In the genomic region with DNA sequence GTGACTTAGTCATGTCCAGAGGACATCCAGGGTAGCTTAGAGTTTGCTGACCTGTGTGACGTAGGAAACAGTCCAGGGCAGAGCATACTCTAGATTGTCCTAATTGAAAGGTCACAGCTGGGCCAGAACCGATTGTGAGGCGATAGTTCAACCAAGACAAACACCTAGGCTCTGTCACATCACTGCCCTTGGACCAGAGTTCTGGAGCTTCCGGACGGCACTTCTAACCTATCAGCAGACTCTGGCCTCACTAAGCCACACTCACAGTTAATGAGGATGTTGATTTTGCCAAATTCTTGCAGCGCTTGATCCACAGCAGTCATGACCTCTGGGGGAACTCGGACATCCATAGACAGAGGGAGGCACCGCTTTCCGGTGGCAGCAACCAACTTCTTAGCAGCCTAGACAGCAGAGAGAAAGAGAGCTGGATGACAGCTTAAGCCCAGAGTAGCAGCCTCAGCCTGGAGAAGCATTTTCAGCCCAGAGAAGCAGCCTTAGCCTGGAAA, we compare ENCODE assay signal across 20 mouse cellular contexts.
"Had no signal": no experiment of that assay in that cellular context is flagged by ENCODE, and none has a peak within 500 bp of the region (broad histone marks: within the 10 kb centered on the region; RNA-seq: fewer than 3 reads in every experiment).

No protein-coding gene starts in this region.

- H3K4me2 ChIP-seq: liver, embryonic 15.5 days; lung, embryonic 14.5 days; midbrain, embryonic 12.5 days; neural tube, embryonic 13.5 days; neural tube, embryonic 15.5 days had no signal

- H3K36me3 ChIP-seq: liver, embryonic 15.5 days had no signal

- H3K4me3 ChIP-seq: liver, embryonic 15.5 days; midbrain, embryonic 10.5 days; midbrain, embryonic 12.5 days; myocyte; neural tube, embryonic 13.5 days; neural tube, embryonic 15.5 days had no signal

- H3K27ac ChIP-seq: liver, embryonic 15.5 days; midbrain, embryonic 10.5 days; midbrain, embryonic 12.5 days; neural tube, embryonic 13.5 days; neural tube, embryonic 15.5 days had no signal

- DNase-seq: lung, adult 18-20 months; lung, embryonic 14.5 days; lung, postnatal 10 days; lung, postnatal 4 days; midbrain, embryonic 14.5 days; retina, postnatal 1 day; right cerebral cortex, adult 18-20 months; right cerebral cortex, postnatal 25 days; right cerebral cortex, postnatal 4 days; spleen, adult 18-20 months; thymus, adult 18-20 months; thymus, postnatal 14 days; thymus, postnatal 36 days had no signal

- ATAC-seq: midbrain, embryonic 16.5 days had no signal

- H3K9ac ChIP-seq: liver, embryonic 15.5 days; lung, embryonic 14.5 days; midbrain, embryonic 12.5 days; neural tube, embryonic 13.5 days; neural tube, embryonic 15.5 days had no signal

- H3K9me3 ChIP-seq: liver, embryonic 15.5 days; midbrain, embryonic 10.5 days; midbrain, embryonic 12.5 days; neural tube, embryonic 13.5 days; neural tube, embryonic 15.5 days had no signal

- H3K27me3 ChIP-seq: liver, embryonic 15.5 days; midbrain, embryonic 12.5 days; neural tube, embryonic 13.5 days; neural tube, embryonic 15.5 days had no signal
